Mouse (Mus musculus) adrenal gland, adult 8-10 months (tissue): ENCODE measurements around the gene Nat8f2. TPM values are rescaled to one million over a fixed set of nuclear protein-coding genes. Genes with fewer than 3 reads are reported as not detected.
"Not testable (repeated sequence)": the region's sequence is repeated elsewhere in the genome, so short reads cannot be mapped to it uniquely, and the experiment has no call there.

Source experiments
- DNase-seq: peaks from one replicate; pipeline ENCODE4 v3.0.0; 2022
- total RNA-seq, 4 experiments: library from RNA; stranded (reverse); gene quantifications; 2 replicates each; pipeline ENCODE4 v1.2.4; 2022

Gene Nat8f2
- total RNA-seq, 4 experiments from 2014 or later = 3.6 to 8.9 (median 5.8) TPM

DNA sequence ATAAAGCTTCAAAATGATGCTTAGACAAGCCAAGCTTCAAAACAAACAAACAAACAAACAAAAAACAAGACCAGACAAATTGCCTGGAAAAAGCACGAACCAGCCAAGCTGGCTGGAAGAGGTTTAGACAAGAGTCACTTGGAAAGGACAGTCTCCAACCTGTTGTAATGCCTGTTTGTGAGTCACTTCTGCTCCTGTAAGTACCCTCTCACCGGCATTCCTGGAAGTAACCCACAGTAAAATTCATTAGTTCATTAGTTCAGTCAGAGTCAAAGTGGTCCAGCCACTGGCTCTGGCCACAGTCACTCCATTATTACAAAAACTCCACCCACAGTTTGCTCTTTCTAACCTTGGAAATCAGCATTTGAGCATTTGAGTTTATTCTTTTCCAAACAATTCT is 5.1 kb downstream of the Nat8f2 start:
- DNase-seq = no peak

DNA sequence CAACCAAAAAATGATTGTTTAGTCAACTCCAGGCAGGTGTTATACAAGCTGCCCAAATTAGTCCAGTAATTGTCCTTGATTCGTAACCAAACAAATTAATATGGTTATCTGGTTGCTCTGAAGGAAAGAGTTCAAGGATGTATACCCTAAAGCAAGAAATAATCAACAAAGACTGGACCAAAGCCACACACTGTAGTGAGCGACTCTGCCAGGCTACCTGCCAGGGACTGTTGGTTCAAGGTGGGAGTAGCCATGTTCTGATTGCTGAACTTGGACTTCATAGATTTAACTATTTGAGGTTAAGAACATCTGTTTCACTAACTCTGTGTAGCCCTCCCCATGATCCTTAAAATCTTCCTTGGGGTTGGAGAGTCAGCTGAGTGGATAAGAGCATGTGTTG is 5.8 kb downstream of the Nat8f2 start:
- DNase-seq = no peak

DNA sequence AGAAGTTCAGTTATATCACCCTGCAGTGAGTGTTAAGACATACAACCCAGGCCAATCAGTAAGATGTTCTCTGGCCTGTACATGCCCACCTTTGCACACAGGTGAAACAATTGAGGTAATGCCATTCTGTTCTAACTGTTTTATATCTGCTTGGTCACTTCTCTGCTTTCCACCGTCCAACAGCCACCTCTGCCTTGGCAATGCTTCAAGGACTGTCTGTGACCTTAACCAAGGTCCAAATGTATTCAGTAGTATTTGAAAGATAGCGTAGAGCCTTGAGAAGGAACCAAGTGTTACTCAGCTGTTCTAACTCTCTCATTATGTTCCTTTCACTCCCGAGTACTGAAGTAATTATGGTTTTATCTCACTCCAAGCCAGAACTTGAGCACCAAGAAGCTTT is 6.4 kb downstream of the Nat8f2 start:
- DNase-seq = peak; percentile 84

DNA sequence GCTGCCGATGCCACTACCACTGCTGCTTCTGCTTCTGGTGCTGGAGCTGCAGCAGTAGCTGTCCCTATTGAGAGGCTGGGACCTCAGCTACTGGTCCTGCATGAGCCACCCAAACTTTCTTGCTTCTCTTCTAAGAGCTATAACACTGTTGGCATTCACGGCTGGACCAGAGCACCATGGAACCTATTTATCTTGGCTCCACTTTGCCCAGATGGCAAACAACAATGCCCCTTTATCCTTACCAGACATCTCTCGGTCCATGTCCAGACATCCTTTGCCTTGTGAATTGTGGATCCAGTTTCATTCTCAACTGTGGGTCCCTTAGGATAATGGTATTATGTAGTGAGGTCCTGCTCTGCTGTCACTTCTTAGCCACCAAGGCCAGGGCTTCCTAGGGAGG is 7.7 kb downstream of the Nat8f2 start:
- DNase-seq = no peak

DNA sequence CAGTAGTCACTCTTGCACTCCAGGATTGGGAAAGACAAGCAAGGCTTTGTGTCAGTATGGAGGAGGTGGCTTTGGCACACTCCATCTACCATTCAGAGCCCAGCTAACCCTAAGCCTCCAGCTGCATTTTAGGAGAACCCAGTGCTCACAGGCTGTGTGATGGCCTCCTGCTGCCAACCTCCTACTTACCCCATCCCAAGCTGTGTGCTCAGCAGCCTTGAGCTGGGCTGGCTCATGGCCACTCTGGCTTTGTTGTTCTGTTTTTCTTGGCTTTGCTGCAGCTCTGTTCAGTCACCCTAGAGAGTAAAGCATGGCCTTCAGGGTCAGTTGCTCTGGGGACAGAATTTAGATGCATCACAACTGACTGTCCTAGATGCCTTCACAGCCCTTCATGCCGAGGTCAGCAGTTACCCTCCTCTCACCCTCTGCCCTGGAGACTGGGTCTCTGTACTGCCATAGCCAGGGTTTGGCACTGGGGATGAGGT is 12.7 kb downstream of the Nat8f2 start:
- DNase-seq = peak; percentile 97

DNA sequence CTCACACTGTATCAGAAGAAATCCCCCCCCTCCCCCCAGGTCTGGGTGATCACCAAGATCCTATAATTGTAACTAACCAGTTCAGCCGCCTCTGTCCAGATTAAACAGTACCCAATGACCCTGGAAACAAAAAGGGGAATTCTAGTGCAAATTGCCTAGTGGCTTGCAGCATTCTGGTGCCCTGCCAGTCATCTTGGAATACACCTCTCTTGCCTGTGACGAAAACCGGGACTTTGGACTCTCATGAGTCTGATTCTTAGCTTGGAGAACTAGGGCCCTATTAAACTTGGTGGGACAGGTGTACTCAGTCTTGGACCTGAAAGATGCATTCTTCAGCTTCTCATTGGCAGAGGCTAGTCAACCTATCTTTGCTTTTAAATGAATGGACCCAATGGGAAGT is 15.5 kb downstream of the Nat8f2 start:
- no peak for DNase-seq

DNA sequence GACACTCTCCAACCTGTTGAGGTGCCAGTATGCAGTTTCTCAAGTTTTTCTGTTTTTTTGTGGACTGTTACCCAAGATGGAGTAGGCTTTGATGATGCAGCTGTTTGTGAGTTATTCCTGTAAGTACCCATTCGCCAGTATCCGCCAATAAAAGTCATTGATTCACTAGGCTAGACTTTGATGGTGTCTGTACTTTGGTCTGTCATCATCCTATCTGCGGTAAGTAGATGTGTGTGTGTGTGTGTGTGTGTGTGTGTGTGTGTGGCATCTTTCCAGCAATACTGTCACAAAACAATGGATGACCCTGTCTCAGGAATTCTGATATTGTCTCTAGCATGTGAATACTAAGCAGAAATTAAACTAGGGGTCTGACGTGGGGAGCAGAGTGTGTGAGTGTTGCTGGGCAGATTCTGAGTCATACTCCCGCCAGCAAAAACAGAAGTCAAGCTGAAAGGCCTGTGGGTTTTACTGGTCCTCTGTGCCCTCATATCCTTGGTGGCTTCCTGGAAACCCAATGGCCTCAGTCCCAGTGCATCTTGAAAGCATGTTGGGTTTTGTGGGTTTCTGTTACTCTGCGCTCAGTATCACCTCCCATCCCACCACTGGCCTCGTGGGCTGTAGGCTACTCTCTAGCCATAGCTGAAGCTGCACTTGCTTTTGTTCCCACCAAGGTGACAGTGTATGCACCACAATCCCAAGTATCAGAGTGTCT is 17.7 kb downstream of the Nat8f2 start:
- no peak for DNase-seq

DNA sequence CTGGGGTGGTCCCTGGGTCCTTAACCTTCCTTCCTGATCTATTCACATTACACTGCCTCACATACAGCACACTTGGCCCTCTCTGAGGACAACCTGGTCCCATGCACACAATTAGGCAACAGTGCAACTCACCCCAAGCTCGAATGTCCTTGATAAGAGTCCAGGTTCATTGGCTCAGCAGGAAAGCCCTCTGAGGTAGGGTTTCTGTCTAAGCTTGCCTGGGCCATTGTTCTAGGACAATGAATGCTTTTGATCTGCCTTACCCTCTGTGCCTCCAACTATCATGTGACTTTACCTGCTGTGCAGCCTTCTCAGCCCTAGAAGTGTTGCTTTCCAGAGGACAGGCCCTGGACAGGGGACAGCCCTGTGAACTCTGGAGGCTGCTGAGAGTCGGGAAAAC is 19.7 kb downstream of the Nat8f2 start:
- DNase-seq = peak; percentile 50

DNA sequence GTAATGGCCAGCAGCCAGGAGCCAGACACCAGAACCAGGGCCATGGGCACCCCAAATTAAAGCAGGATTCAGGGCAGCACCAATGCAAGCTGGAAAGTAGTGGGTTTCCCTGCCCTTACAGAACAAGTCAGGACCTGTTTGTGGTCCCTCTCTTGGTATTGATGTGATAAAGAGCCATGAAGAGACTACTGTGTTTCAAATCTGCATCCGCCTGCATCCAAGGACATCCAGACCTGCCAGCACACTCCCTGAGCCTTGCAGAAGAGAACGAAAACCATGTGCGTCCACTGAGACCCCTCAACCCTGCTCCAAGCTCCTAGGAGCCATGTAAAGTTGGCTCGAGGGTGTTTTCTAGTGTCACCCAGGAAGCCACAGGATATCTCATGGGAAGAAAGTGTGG is 20.8 kb downstream of the Nat8f2 start:
- no peak for DNase-seq

DNA sequence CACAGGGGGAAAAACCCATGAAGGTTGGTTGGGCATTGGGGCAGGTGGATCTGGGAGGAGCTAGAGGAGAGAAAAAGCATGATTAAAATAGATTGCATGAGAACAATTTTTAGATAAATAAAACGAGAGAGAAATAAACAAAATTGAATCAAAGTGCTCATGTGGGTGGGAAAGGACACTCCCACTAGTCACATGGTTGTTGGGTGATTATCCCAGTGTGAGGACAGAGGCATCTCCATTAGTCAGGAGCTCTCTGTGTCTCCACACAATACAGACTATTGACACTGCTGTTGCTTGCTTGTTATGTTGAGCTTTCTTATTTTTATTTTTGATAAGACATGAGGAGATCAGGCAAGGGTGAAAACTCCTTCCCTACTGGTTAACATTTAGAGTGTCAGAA is 22.0 kb downstream of the Nat8f2 start:
- no peak for DNase-seq

DNA sequence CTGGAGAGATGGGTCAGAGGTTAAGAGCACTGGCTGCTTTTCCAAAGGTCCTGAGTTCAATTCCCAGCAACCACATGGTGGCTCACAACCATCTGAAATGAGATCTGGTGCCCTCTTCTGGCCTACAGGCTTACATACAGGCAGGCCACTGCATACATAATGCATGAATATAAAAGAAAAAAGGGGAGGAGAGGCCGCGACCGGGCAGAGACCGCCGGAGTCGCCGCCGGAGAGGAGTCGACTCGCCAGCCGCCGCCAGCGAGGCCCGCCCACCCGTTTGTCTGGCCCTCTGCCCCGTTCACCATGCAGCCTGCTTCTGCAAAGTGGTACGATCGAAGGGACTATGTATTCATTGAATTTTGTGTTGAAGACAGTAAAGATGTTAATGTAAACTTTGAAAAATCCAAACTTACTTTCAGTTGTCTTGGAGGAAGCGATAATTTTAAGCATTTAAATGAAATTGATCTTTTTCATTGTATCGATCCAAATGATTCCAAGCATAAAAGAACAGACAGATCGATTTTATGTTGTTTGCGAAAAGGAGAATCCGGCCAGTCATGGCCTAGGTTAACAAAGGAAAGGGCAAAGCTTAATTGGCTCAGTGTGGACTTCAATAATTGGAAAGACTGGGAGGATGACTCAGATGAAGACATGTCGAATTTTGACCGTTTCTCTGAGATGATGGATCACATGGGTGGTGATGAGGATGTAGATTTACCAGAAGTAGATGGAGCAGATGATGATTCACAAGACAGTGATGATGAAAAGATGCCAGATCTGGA is 25.1 kb downstream of the Nat8f2 start:
- DNase-seq = not testable (repeated sequence)

DNA sequence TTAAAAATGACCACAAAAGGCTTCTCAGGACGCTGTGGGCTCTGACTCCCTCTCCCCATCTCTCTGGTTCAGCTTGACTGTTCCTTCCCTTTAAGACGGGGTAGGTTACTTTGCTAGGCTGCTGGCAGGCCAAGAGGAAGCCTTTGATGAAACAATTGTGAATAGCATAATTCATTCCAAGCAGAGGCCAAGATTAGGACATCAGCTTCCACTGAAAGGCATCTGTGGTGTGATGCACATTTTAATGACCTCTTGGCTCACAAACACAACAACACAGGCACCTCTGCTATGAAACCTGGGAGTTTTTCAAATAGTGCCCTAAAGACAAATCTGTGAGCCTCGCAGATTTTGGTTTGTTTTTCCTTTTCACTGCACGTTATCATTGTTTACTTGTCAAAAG is 29.0 kb downstream of the Nat8f2 start:
- DNase-seq = no peak

DNA sequence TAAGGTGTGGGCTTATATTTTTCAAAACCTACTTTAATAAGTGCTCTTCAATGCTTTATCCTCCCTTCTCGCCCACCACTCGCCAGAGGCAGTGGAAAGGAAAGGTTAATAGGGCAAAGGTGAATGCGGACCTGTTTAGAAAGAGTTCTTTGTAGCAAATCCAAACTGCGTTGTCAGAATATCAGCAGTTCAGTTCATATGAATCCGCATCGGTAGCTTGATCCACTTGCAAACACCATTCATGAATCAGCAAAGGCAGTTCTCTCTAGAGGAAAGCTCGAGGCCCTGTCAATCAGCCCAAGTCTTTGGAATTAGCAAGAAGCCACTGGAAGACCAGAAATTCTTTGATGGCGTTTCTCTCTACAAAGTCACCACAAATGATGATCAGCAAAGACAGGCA is 30.3 kb downstream of the Nat8f2 start:
- DNase-seq = no peak

DNA sequence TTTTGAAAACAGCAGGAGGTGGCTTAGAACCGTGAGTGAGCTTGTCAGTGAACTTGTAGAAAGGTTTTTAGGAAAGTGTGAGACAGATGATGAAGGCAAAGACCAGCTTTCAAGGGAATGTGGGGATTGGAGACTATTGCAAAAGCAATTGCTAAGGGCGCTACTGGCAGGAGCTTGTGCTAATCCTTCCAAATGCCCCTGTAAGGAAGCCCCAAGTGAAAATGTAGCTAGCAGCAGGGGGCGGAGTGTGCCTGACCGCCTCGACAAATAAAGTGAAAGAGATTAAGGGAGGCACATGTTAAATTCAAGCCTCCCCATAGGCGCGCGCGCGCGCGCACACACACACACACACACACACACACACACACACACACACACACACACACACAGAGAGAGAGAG is 31.7 kb downstream of the Nat8f2 start:
- DNase-seq = peak; percentile 82

DNA sequence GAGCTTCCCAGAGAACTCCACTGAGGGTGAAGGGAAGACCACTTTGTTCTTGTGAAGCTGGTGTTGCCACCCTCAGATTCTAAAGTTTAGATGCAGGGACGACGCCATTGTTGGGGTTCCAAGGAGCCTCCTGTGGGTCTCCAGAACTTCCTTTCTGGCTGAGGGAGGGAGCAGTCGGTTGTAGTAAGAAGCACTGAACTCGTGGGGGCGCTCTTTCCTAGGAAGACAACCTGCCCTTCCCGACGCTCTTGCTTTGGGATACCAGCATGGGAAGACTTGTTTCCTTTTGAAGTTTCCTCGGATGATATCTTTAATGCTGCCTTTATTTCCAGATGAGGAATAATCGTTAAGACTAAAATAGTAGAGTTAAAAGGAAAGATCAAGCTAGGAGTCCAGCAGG is 32.1 kb downstream of the Nat8f2 start:
- peak; percentile 74 for DNase-seq

DNA sequence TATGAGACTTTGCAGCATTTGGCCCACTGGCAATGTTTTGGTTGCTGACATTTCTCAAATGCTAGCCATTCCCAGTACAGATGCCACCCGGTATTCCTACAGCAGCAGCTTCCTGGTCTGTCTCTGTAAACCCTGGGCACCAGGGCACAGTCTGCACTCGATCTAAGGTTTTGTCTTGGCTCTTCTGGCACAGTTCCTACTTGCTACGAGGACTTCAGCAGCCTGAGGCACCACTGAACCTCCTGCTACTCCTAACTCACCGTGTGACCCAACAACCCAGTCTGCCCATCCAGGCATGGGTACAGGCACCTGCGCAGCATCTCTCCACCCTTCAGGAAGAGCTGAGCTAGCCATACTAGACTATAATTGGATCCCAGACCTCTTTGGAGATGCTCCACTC is 32.9 kb downstream of the Nat8f2 start:
- DNase-seq = not testable (repeated sequence)

DNA sequence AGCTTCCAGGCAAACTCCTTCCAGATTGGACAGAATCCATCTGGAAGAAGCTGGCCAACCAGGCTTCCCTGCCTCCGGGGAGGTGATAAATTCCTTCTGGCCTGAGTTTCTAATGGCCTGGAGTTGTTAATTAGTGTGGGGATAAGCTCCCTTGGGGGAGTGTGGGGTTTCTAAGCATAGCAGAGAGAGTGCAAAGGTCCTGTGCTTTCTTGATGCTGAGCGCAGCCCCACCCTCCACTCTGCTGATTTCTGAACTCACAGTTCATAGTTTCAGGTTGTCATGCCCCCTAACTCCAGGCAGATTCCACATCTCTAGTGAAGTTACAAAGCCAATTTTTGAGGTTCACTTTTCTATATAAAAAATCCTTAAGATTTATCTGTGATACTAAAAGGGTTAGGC is 33.9 kb downstream of the Nat8f2 start:
- DNase-seq = not testable (repeated sequence)

DNA sequence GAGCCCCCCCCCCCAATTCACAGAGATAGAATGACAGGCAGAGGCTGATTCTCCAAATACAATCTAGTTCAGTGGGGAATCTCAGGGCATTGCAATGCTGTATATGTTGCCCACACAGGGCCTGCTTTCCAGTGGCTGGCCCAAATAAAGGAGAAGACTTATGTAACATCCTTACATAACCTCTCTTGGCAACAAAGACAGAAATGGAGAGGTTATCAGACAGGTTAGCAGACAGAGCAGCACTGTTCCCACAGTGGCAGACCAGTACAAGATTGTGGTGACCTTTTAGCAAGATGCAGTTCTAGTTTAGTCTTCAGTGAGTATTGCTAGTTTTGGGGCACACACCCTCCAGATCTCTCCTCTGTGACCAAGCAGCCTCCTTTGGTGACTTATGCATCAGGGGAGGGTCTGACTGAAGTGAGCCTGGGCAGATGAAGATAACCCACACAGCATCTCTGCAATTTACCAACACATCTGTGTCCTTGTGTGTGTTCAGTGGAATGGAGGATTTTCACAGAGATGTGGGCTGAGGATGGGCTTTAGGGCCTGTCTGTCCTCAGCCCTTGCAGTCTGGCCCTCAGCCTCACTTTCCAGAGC is 34.4 kb downstream of the Nat8f2 start:
- DNase-seq = not testable (repeated sequence)

DNA sequence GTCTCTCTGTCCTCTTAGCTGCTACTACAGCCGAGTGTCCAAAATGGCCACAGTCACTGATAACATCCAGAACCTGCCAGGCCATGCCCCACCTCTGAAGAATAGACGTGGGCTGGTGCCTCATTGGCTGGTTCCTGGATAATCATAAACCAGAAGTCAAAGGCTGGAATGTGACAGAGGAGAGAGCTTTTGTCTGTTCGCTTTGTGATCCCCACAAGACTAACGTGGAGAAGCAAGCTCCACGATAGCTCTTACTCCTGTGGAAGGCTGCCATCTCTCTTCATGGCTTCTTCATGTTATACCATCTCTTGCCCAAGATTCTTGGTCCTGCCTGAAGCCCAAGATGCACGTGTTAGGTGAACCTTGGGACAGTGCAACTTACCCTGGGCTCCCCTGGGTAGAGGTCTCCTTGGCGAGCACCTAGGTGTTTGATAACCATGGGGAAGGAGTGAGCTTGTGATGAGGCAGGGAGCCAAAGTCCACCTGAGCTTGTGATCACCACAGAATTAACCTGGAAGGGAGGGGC is 37.1 kb downstream of the Nat8f2 start, which contains the start of gene Nat8:
TSS of gene Nat8 (minus strand) at position 287 of the 526 bp plus-strand sequence.
- DNase-seq = no peak

DNA sequence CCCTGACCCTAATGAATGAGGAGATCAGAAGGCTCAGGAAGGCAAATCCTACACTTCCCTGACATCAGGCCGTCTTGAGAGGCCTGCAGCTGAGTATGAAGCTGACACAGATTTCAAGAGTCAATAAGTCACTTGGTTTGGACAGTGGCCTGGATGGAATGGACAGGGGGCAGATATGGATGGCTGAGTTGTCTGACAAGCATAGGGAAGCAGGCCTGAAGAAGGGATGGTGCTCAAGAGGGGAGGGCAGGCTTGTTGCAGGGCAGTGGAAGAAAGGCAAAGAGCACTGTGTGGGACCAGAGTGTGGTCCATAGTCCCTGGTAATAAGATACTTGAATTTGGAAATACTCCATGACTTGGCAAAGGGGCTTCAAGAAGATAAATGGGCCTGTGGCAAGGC is 39.5 kb downstream of the Nat8f2 start:
- DNase-seq = no peak

DNA sequence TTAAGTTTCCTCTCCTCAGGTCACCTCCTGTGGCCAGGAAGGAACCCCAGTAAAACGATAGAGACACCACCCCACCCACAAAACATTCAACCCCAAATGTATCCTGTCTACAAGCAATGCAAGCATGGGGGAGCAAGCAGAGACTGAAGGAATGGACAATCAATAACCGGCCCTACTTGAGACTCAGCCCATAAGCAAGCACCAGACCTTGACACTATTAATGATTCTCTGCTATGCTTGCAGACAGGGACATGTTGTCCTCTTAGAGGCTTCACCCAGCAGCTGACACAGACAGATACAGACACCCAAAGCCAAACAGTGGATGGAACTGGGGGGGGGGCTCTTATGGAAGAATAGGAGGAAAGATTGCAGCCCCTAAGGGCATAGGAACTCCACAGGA is 43.1 kb downstream of the Nat8f2 start:
- DNase-seq = no peak

DNA sequence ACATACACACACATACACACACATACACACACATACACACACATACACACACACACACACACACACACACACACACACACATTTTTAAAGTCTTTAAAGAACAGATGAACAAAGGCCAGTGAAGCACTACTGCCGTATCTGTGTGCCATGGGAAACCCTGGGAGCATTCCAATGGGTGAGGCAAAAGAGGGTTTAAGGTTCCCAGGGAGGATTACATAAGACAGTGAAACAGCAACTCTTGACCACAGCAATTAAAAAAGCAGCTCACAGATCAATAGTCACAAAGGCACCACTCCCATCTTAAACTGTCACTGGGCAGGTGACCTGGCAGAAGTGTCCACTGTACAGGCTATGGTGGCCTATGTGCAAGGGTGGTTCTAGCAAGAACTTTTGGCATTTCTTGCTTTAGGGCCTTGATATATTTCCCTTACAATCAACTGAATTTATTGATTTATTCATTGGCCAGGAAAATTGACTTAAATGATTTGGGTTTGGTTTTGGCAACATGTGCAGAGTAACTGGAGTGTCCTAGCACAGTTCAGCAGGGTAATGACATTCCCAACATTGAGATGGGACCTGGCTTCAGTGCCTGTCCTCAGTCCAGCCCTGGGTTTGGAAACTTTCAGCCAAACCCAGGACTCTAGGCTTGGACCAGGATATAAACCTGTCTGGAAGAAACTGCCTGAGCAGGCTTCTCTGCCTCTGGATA is 45.4 kb downstream of the Nat8f2 start:
- no peak for DNase-seq

DNA sequence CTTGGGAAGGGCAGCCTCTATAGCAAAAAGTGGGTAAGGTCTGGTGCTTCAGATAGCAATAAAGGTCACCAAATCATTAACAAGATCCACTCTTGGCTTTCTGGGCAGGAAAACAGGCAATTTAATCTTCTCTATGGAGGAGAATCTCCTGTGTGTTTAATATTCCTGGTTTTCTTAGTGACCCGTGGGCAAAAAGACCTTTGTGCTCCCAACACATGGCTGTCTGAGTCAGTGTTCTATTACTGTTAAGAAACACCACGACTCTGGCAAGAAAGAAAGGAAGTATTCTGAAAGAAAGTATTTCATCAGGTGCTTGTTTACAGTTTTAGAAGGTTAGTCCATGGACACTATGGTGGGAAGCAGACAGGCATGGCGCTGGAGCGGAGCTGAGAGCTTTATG is 46.7 kb downstream of the Nat8f2 start:
- no peak for DNase-seq
